Comparison of ENCODE assay signal across 9 mouse cellular contexts in the genomic region with DNA sequence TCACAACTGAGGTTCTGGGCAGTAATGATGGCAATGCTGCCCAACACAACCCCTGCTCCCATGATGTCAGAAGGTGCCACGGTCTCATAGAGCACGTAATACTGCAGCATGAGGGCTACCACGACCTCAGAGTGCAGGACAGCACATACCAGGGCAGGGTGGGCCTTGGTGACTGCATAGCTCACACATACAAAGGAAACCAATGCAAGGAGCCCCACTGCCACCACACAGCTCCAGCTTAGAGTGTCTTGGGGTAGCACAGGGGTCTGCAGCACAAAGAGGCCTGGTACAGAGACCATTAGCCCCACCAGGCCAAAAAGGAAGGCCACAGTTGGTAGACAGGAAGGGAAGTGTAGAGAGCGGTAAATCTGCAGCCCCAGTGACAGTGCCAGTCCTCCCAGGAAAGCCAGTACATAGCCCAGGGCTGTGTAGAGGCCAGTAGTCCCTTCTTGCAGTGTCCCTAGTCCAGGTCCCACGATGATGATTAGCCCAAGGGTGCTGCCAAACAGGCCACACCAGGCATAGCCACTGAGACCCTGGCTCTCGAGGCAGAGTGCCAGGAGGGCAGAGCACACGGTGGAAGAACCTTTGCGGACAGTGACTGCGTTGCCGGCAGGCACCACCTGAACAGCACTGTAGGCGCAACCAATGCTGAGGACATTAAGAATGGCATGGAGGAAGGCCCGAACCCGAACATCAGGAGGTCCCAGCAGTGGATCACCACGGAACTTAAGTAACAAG. TPM values are rescaled to one million over a fixed set of nuclear protein-coding genes. Genes with fewer than 3 reads are reported as not detected.
DNase-seq lines count a peak whose midpoint lies in the region; ATAC-seq lines count a peak whose summit lies in the region.
"Had no signal": no experiment of that assay in that cellular context is flagged by ENCODE, and none has a peak within 500 bp of the region (broad histone marks: within the 10 kb centered on the region; RNA-seq: fewer than 3 reads in every experiment).

No protein-coding gene starts in this region.

- peak overlapping the region; percentile 63 for H3K9ac ChIP-seq in neural tube, embryonic 11.5 days (ENCODE audit: low read length)
- peak overlapping the region; percentile 72; the same call in 1 of the 2 replicates for H3K9ac ChIP-seq in limb, embryonic 12.5 days (replicated peaks)
- no peak overlapping the region for H3K9ac ChIP-seq in stomach, embryonic 15.5 days

- H3K36me3 ChIP-seq in neural tube, embryonic 11.5 days (ENCODE audit: control insufficient read depth, insufficient read depth, low read length): no peaks in the 10 kb centered on the region
- H3K36me3 ChIP-seq in limb, embryonic 12.5 days: no peaks in the 10 kb centered on the region
- H3K36me3 ChIP-seq in stomach, embryonic 15.5 days: no peaks in the 10 kb centered on the region

- ATAC-seq in cerebellum, adult (ENCODE audit: insufficient number of reproducible peaks, low FRiP score, low TSS enrichment): no peak
- ATAC-seq in neural tube, embryonic 11.5 days (ENCODE audit: insufficient read depth, low FRiP score, low TSS enrichment): no peak
- ATAC-seq in limb, embryonic 12.5 days (ENCODE audit: insufficient number of reproducible peaks, insufficient read depth, low FRiP score, low TSS enrichment, low read depth): no peak
- ATAC-seq in stomach, embryonic 15.5 days (ENCODE audit: insufficient read depth, low FRiP score, low read depth): no peak

- H3K4me2 ChIP-seq in neural tube, embryonic 11.5 days (ENCODE audit: low read depth): peak overlapping the region; percentile 93
- peak overlapping the region; percentile 78 for H3K4me2 ChIP-seq in limb, embryonic 12.5 days
- peak overlapping the region; percentile 76 for H3K4me2 ChIP-seq in stomach, embryonic 15.5 days

- H3K4me3 ChIP-seq in neural tube, embryonic 11.5 days (ENCODE audit: low read depth, low read length): peak overlapping the region; percentile 59; the same call in 1 of the 2 replicates
- peak overlapping the region; percentile 63 for H3K4me3 ChIP-seq in limb, embryonic 12.5 days (replicated peaks)
- H3K4me3 ChIP-seq in stomach, embryonic 15.5 days (replicated peaks): no peak overlapping the region

- no peaks in the 10 kb centered on the region for H3K9me3 ChIP-seq in neural tube, embryonic 11.5 days (ENCODE audit: control insufficient read depth, low read length)
- no peaks in the 10 kb centered on the region for H3K9me3 ChIP-seq in limb, embryonic 12.5 days
- H3K9me3 ChIP-seq in stomach, embryonic 15.5 days: no peaks in the 10 kb centered on the region

- H3K27ac ChIP-seq in neural tube, embryonic 11.5 days (ENCODE audit: low read depth, low read length): peak overlapping the region; percentile 92
- peak overlapping the region; percentile 98 for H3K27ac ChIP-seq in limb, embryonic 12.5 days
- peak overlapping the region; percentile 99 for H3K27ac ChIP-seq in stomach, embryonic 15.5 days

- peak; percentile 48 for DNase-seq in cerebellum, adult 8-10 months
- no peak for DNase-seq in neural tube, embryonic 11.5 days (ENCODE audit: low spot score)
- no peak for DNase-seq in neural tube, embryonic 10.5 days (ENCODE audit: extremely low spot score, low spot score)
- no peak for DNase-seq in right cerebral cortex, adult 2 months (ENCODE audit: low spot score in 2 of 2)
- no peak for DNase-seq in kidney, adult 11 months

- WGBS in neural tube, embryonic 11.5 days: 80% methylated on average over 14 of the region's 14 CpGs
- 81% methylated on average over 14 of the region's 14 CpGs for WGBS in limb, embryonic 12.5 days
- WGBS in stomach, embryonic 15.5 days: 77% methylated on average over 14 of the region's 14 CpGs

- no peaks in the 10 kb centered on the region for H3K27me3 ChIP-seq in neural tube, embryonic 11.5 days (ENCODE audit: control insufficient read depth, insufficient read depth, low read length)
- H3K27me3 ChIP-seq in limb, embryonic 12.5 days: no peaks in the 10 kb centered on the region
- H3K27me3 ChIP-seq in stomach, embryonic 15.5 days (replicated peaks): no peaks in the 10 kb centered on the region

- H3K4me1 ChIP-seq in neural tube, embryonic 11.5 days (ENCODE audit: control insufficient read depth, insufficient read depth, low read length): peaks cover 28% of the 10 kb centered on the region
- peaks cover 37% of the 10 kb centered on the region for H3K4me1 ChIP-seq in limb, embryonic 12.5 days (replicated peaks)
- peaks cover 28% of the 10 kb centered on the region for H3K4me1 ChIP-seq in stomach, embryonic 15.5 days

RNA-seq across cellular contexts. Expression of a gene that starts 1.4 kb away (rescaled TPM):
- polyA plus RNA-seq in neural tube, embryonic 11.5 days (2014; fragmentation: Nextera tagmentation; extraction: Ambion mirVana): not detected in 2 replicates
- 0.13 and 0.18 TPM in 2 replicates for polyA plus RNA-seq in limb, embryonic 12.5 days (2016; fragmentation: Nextera tagmentation; extraction: Ambion mirVana)
- 0.12 TPM in 1 of 2 replicates, not detected in the other for polyA plus RNA-seq in stomach, embryonic 15.5 days (2015; fragmentation: Nextera tagmentation; extraction: Ambion mirVana)
- polyA plus RNA-seq: spleen, adult 2 months had no signal

RNA-seq across cellular contexts. Expression of a gene that starts 1.9 kb away (rescaled TPM):
- polyA plus RNA-seq in neural tube, embryonic 11.5 days (2014; fragmentation: Nextera tagmentation; extraction: Ambion mirVana): 65.0 and 65.3 TPM in 2 replicates
- polyA plus RNA-seq in limb, embryonic 12.5 days (2016; fragmentation: Nextera tagmentation; extraction: Ambion mirVana): 27.2 and 38.1 TPM in 2 replicates
- 21.0 and 25.8 TPM in 2 replicates for polyA plus RNA-seq in stomach, embryonic 15.5 days (2015; fragmentation: Nextera tagmentation; extraction: Ambion mirVana)

RNA-seq across cellular contexts. Expression of a gene that starts 5.4 kb away (rescaled TPM):
- polyA plus RNA-seq in neural tube, embryonic 11.5 days (2014; fragmentation: Nextera tagmentation; extraction: Ambion mirVana): 0.99 and 1.3 TPM in 2 replicates
- 1.9 and 2.4 TPM in 2 replicates for polyA plus RNA-seq in limb, embryonic 12.5 days (2016; fragmentation: Nextera tagmentation; extraction: Ambion mirVana)
- 2.7 and 3.0 TPM in 2 replicates for polyA plus RNA-seq in stomach, embryonic 15.5 days (2015; fragmentation: Nextera tagmentation; extraction: Ambion mirVana)

RNA-seq across cellular contexts. Expression of a gene that starts 35.4 kb away (rescaled TPM):
- polyA plus RNA-seq in neural tube, embryonic 11.5 days (2014; fragmentation: Nextera tagmentation; extraction: Ambion mirVana): 4.2 and 6.2 TPM in 2 replicates
- polyA plus RNA-seq in limb, embryonic 12.5 days (2016; fragmentation: Nextera tagmentation; extraction: Ambion mirVana): 15.4 and 17.1 TPM in 2 replicates
- 5.1 and 6.0 TPM in 2 replicates for polyA plus RNA-seq in stomach, embryonic 15.5 days (2015; fragmentation: Nextera tagmentation; extraction: Ambion mirVana)

RNA-seq across cellular contexts. Expression of a gene that starts 41.3 kb away (rescaled TPM):
- polyA plus RNA-seq in neural tube, embryonic 11.5 days (2014; fragmentation: Nextera tagmentation; extraction: Ambion mirVana): 2.0 and 3.0 TPM in 2 replicates
- polyA plus RNA-seq in limb, embryonic 12.5 days (2016; fragmentation: Nextera tagmentation; extraction: Ambion mirVana): 1.2 and 1.5 TPM in 2 replicates
- polyA plus RNA-seq in stomach, embryonic 15.5 days (2015; fragmentation: Nextera tagmentation; extraction: Ambion mirVana): 2.2 and 2.4 TPM in 2 replicates
